In the genomic region with DNA sequence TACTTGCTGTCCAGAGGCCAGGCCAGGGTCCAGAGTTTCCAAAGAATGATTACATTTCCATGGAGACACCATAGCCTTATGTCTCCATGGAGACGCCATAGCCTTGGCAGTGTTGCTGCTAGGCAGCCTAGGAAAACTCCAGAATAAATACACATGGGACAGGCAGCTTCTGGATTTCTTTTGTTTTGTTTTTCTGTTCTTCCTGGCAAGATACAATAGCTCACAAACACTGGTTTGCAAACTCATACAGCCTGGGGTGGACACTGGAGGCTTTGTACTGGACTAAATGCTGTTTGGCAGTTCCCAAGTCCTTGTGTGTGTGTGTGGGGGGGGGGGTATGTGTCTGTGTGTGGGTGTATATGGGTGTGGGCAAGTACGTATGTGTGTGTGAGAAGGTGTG, we compare ENCODE assay signal across 10 mouse cellular contexts. TPM values are rescaled to one million over a fixed set of nuclear protein-coding genes. Genes with fewer than 3 reads are reported as not detected.
DNase-seq lines count a peak whose midpoint lies in the region; ATAC-seq and TF ChIP-seq lines count a peak whose summit lies in the region.
"Had no signal": no experiment of that assay in that cellular context is flagged by ENCODE, and none has a peak within 500 bp of the region (broad histone marks: within the 10 kb centered on the region; RNA-seq: fewer than 3 reads in every experiment).

No protein-coding gene starts in this region.

- 76% methylated on average over 2 of the region's 2 CpGs for WGBS in liver, adult 2 months
- WGBS in hindbrain, embryonic 12.5 days, result 19% methylated on average over 2 of the region's 2 CpGs
- 20% methylated on average over 2 of the region's 2 CpGs for WGBS in neural tube, embryonic 15.5 days

- H3K9ac ChIP-seq in liver, adult 2 months (ENCODE audit: low read depth, low read length), result no peak overlapping the region
- no peak overlapping the region for H3K9ac ChIP-seq in hindbrain, embryonic 12.5 days
- H3K9ac ChIP-seq in neural tube, embryonic 15.5 days (replicated peaks), result no peak overlapping the region

- no peak for TF ChIP-seq POLR2A in liver, adult 2 months (IDR thresholded peaks at IDR 0.05; ENCODE audit: extremely low read depth, insufficient read depth, low read length)

- peak; percentile 22 for DNase-seq in liver, adult 2 months (ENCODE audit: extremely low read depth, low read depth, low spot score)
- no peak for DNase-seq in liver
- peak; percentile 82 for DNase-seq in embryo, embryonic 10.5 days (ENCODE audit: low spot score)
- DNase-seq in ovary, adult 18-20 months (ENCODE audit: low spot score), result no peak
- no peak for DNase-seq in urinary bladder, adult 18-20 months (ENCODE audit: low spot score in 2 of 2)
- DNase-seq in spleen, postnatal 10 days (ENCODE audit: low spot score in 2 of 2), result no peak
- DNase-seq: kidney, adult 18-20 months had no signal

- peak; percentile 93 for ATAC-seq in hindbrain, embryonic 12.5 days (ENCODE audit: low FRiP score)
- ATAC-seq in neural tube, embryonic 15.5 days (ENCODE audit: low FRiP score), result peak; percentile 89

- H3K27me3 ChIP-seq in liver, adult 2 months (ENCODE audit: control insufficient read depth, insufficient read depth, low read length), result no peaks in the 10 kb centered on the region
- no peaks in the 10 kb centered on the region; the same call in 1 of the 2 replicates for H3K27me3 ChIP-seq in hindbrain, embryonic 12.5 days
- H3K27me3 ChIP-seq in neural tube, embryonic 15.5 days (replicated peaks), result no peaks in the 10 kb centered on the region

- no peaks in the 10 kb centered on the region for H3K36me3 ChIP-seq in liver, adult 2 months (ENCODE audit: control insufficient read depth, insufficient read depth, low read length)
- no peaks in the 10 kb centered on the region for H3K36me3 ChIP-seq in hindbrain, embryonic 12.5 days
- H3K36me3 ChIP-seq in neural tube, embryonic 15.5 days, result no peaks in the 10 kb centered on the region

- no peak overlapping the region for H3K4me2 ChIP-seq in hindbrain, embryonic 12.5 days (replicated peaks)
- H3K4me2 ChIP-seq in neural tube, embryonic 15.5 days, result no peak overlapping the region

- H3K4me3 ChIP-seq in liver, adult 2 months (ENCODE audit: insufficient read depth, low read depth, low read length), result no peak overlapping the region
- no peak overlapping the region for H3K4me3 ChIP-seq in hindbrain, embryonic 12.5 days
- H3K4me3 ChIP-seq in neural tube, embryonic 15.5 days (replicated peaks), result no peak overlapping the region

- H3K79me2 ChIP-seq in liver, adult 2 months (ENCODE audit: control insufficient read depth, insufficient read depth, low read length), result no peaks in the 10 kb centered on the region

- H3K27ac ChIP-seq in liver, adult 2 months (replicated peaks; ENCODE audit: insufficient read depth, low read depth, low read length), result no peak overlapping the region
- peak overlapping the region; percentile 52 for H3K27ac ChIP-seq in hindbrain, embryonic 12.5 days
- H3K27ac ChIP-seq in neural tube, embryonic 15.5 days (replicated peaks), result 0 out of 2 replicates have a peak overlapping the region, but pooled peaks have one; percentile 45

- no peak for TF ChIP-seq CTCF in liver, adult 2 months (IDR thresholded peaks at IDR 0.05; ENCODE audit: low read depth, low read length)

- no peaks in the 10 kb centered on the region for H3K4me1 ChIP-seq in liver, adult 2 months (ENCODE audit: control insufficient read depth, insufficient read depth, low read length)
- H3K4me1 ChIP-seq in hindbrain, embryonic 12.5 days, result peaks cover 18% of the 10 kb centered on the region
- peaks cover 4% of the 10 kb centered on the region; the same call in 1 of the 2 replicates for H3K4me1 ChIP-seq in neural tube, embryonic 15.5 days

- peaks cover 1% of the 10 kb centered on the region for H3K9me3 ChIP-seq in hindbrain, embryonic 12.5 days (replicated peaks)
- H3K9me3 ChIP-seq in neural tube, embryonic 15.5 days (replicated peaks), result 0 out of 2 replicates have a peak, but pooled peaks cover 2% of the 10 kb centered on the region

RNA-seq across cellular contexts. Expression of a gene that starts 29.1 kb away (rescaled TPM):
- 3.0 and 5.2 TPM in 2 replicates for total RNA-seq in liver, adult 2 months (2014; rRNA removed)
- 0.89 and 1.5 TPM in 2 replicates for polyA plus RNA-seq in liver, adult 2 months (2012; rRNA removed)
- polyA plus RNA-seq in hindbrain, embryonic 12.5 days (2016; fragmentation: Nextera tagmentation; extraction: Ambion mirVana), result 2.8 and 3.2 TPM in 2 replicates
- 3.1 and 3.2 TPM in 2 replicates for polyA plus RNA-seq in neural tube, embryonic 15.5 days (2015; fragmentation: Nextera tagmentation; extraction: Ambion mirVana)

RNA-seq across cellular contexts. Expression of a gene that starts 52.6 kb away (rescaled TPM):
- 0.09 and 0.13 TPM in 2 replicates for total RNA-seq in liver, adult 2 months (2014; rRNA removed)
- not detected in 2 replicates for polyA plus RNA-seq in liver, adult 2 months (2012; rRNA removed)
- 1.3 and 2.5 TPM in 2 replicates for polyA plus RNA-seq in hindbrain, embryonic 12.5 days (2016; fragmentation: Nextera tagmentation; extraction: Ambion mirVana)
- 2.3 and 2.4 TPM in 2 replicates for polyA plus RNA-seq in neural tube, embryonic 15.5 days (2015; fragmentation: Nextera tagmentation; extraction: Ambion mirVana)
- total RNA-seq: monocyte, adult 5-6 weeks had no signal

Comparison
In these comparisons a context has a peak if more than half of its experiments do, and no peak if none do; other contexts are left out.
1. DNase-seq: peak in liver, adult 2 months (single experiment) and embryo, embryonic 10.5 days (single experiment); none in liver (single experiment), ovary, adult 18-20 months (single experiment), urinary bladder, adult 18-20 months (0 of 2) and spleen, postnatal 10 days (0 of 2).